Mouse (Mus musculus) CD4-positive, CD25-positive, alpha-beta regulatory T cell, adult 9 weeks (primary cell): Measurements from ENCODE around the gene Cpeb2. TPM values are rescaled to one million over a fixed set of nuclear protein-coding genes. Genes with fewer than 3 reads are reported as not detected.

ENCODE experiments used
- polyA plus RNA-seq: library from polyadenylated mRNA; unstranded; fragments of 100-300 nt; shearing (Covaris generic); gene quantifications from one replicate; pipeline ENCODE4 v1.2.1, GENCODE M21; 2017

The Cpeb2 gene
- polyA plus RNA-seq, result 1.8 TPM

DNA sequence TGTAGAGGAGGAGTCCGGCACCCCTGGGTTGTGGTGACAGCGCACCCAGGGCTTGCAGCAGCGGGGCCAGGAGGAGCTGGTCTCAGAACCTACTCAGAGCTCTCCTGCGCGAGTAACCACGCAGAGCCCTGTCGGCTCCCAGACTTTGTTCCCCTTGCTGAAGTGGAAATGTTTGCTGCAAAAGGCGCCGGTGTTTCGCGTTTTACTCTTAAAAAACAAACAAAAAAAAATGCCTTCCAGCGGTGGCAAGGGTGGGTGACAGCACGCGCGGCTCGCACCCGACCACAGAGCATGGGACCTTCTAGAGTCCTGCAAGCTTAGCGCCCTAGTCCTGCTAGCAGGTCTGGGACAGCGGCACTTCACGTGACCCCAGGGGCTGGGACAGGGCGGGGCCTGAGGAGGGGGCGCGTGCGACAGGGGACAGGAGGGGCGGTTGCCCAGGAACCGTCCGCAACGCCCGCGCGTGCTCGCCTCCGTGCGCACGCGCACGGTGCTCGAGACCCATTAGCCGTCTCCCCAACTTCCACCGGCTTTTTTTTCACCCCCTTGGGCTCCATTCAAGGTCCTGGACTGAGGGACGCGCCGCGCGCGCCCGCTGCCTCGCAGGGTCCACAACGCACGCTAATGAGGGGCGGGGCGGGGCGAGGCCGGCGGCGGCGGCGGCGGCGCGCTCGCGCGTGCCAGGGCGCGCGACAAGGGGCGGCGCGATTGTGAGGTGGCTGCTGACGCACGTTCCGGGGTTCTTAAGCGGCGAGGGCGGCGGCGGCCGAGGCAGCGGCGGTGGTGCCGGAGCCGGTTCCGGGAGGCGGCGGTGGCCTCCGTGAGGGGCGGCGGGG lies at the start of gene Cpeb2:
Cpeb2 (plus strand) TSS at position 691 of the 836 bp plus-strand sequence.

